21 mouse cellular contexts compared by ENCODE assay signal in the genomic region with DNA sequence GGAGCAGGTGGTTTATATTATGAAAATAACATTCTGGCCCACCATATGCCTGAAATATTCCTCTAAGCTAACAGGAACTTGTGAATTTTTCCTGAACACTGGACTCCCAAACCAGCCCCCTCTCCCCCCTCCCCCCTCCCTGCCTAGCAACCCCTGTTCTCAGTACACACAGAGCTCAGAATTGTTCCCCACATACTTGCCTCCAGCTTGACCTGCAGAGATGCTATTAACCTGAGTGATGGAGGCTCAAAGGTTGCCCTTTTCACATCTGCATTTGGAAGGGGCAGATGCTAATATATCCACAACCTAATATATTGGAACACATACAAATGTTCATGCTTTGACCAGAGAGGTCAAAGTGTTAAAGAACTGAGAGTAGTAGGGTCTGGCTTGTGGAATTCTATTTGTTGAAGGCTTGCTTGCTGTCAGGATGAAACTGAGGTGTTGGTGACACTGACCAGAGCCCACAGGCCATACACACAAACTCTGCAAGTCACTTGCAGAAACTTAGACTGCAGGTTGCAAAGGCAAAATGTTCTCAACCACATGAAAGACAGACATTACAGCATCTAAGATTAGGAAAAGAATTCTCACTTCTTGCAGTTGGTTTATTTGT. TPM values are rescaled to one million over a fixed set of nuclear protein-coding genes. Genes with fewer than 3 reads are reported as not detected.
DNase-seq lines count a peak whose midpoint lies in the region; ATAC-seq and TF ChIP-seq lines count a peak whose summit lies in the region.
"Had no signal": no experiment of that assay in that cellular context is flagged by ENCODE, and none has a peak within 500 bp of the region (broad histone marks: within the 10 kb centered on the region; RNA-seq: fewer than 3 reads in every experiment).

No protein-coding gene starts in this region.

- no peaks in the 10 kb centered on the region for H3K9me3 ChIP-seq in heart, embryonic 10.5 days
- H3K9me3 ChIP-seq in midbrain, embryonic 11.5 days (ENCODE audit: control insufficient read depth, low read length) = no peaks in the 10 kb centered on the region
- H3K9me3 ChIP-seq in midbrain, embryonic 15.5 days = no peaks in the 10 kb centered on the region
- no peaks in the 10 kb centered on the region for H3K9me3 ChIP-seq in limb, embryonic 11.5 days (ENCODE audit: control insufficient read depth, low read length)
- no peaks in the 10 kb centered on the region for H3K9me3 ChIP-seq in lung, postnatal 0 days (ENCODE audit: low read length)
- H3K9me3 ChIP-seq: embryonic facial prominence, embryonic 15.5 days; G1E had no signal

- H3K4me3 ChIP-seq in heart, embryonic 10.5 days = no peak overlapping the region
- no peak overlapping the region for H3K4me3 ChIP-seq in midbrain, embryonic 11.5 days (ENCODE audit: low read depth, low read length)
- H3K4me3 ChIP-seq in midbrain, embryonic 15.5 days = no peak overlapping the region
- no peak overlapping the region for H3K4me3 ChIP-seq in limb, embryonic 11.5 days (ENCODE audit: low read depth, low read length)
- H3K4me3 ChIP-seq in lung, postnatal 0 days (ENCODE audit: low read depth, low read length) = no peak overlapping the region
- H3K4me3 ChIP-seq: embryonic facial prominence, embryonic 15.5 days; gastrocnemius, adult 2 months had no signal

- no peak for ATAC-seq in midbrain, embryonic 11.5 days (ENCODE audit: low FRiP score)
- ATAC-seq in midbrain, embryonic 15.5 days (replicated peaks) = no peak
- peak; percentile 95 for ATAC-seq in limb, embryonic 11.5 days (ENCODE audit: insufficient number of reproducible peaks, low FRiP score, low TSS enrichment, low read depth)
- ATAC-seq in lung, postnatal 0 days = no peak
- ATAC-seq: activated CD4-positive, CD25-positive, alpha-beta regulatory T cell, adult 4 months had no signal

- no peaks in the 10 kb centered on the region for H3K27me3 ChIP-seq in heart, embryonic 10.5 days (ENCODE audit: insufficient read depth, poor library complexity, severe bottlenecking)
- H3K27me3 ChIP-seq in midbrain, embryonic 11.5 days (ENCODE audit: control insufficient read depth, insufficient read depth, low read length) = no peaks in the 10 kb centered on the region
- H3K27me3 ChIP-seq in midbrain, embryonic 15.5 days (replicated peaks) = no peaks in the 10 kb centered on the region
- no peaks in the 10 kb centered on the region for H3K27me3 ChIP-seq in limb, embryonic 11.5 days (ENCODE audit: control insufficient read depth, insufficient read depth, low read length)
- H3K27me3 ChIP-seq in lung, postnatal 0 days (replicated peaks; ENCODE audit: insufficient read depth, low read length) = no peaks in the 10 kb centered on the region
- H3K27me3 ChIP-seq: embryonic facial prominence, embryonic 15.5 days had no signal

- no peak for TF ChIP-seq CTCF in lung, postnatal 0 days (IDR thresholded peaks at IDR 0.05)

- H3K4me2 ChIP-seq in midbrain, embryonic 11.5 days = no peak overlapping the region
- H3K4me2 ChIP-seq in midbrain, embryonic 15.5 days = no peak overlapping the region
- no peak overlapping the region for H3K4me2 ChIP-seq in limb, embryonic 11.5 days (ENCODE audit: low read depth, severe bottlenecking)
- H3K4me2 ChIP-seq in lung, postnatal 0 days (replicated peaks; ENCODE audit: low read depth, low read length) = no peak overlapping the region
- H3K4me2 ChIP-seq: embryonic facial prominence, embryonic 15.5 days had no signal

- peak overlapping the region; percentile 77 for H3K27ac ChIP-seq in heart, embryonic 10.5 days
- H3K27ac ChIP-seq in midbrain, embryonic 11.5 days (ENCODE audit: low read depth, low read length) = no peak overlapping the region
- no peak overlapping the region for H3K27ac ChIP-seq in midbrain, embryonic 15.5 days
- H3K27ac ChIP-seq in limb, embryonic 11.5 days (replicated peaks; ENCODE audit: low read depth, low read length) = peak overlapping the region; percentile 58
- no peak overlapping the region for H3K27ac ChIP-seq in lung, postnatal 0 days (ENCODE audit: low read length)
- H3K27ac ChIP-seq: embryonic facial prominence, embryonic 15.5 days; gastrocnemius, adult 2 months; kidney, postnatal 0 days had no signal

- H3K36me3 ChIP-seq in heart, embryonic 10.5 days = no peaks in the 10 kb centered on the region
- H3K36me3 ChIP-seq in midbrain, embryonic 11.5 days (ENCODE audit: control insufficient read depth, insufficient read depth, low read length) = no peaks in the 10 kb centered on the region
- no peaks in the 10 kb centered on the region for H3K36me3 ChIP-seq in midbrain, embryonic 15.5 days (replicated peaks)
- no peaks in the 10 kb centered on the region for H3K36me3 ChIP-seq in limb, embryonic 11.5 days (ENCODE audit: control insufficient read depth, insufficient read depth, low read length)
- H3K36me3 ChIP-seq in lung, postnatal 0 days (ENCODE audit: insufficient read depth, low read length) = no peaks in the 10 kb centered on the region
- H3K36me3 ChIP-seq: embryonic facial prominence, embryonic 15.5 days; G1E had no signal

- peaks cover 12% of the 10 kb centered on the region; the same call in 1 of the 2 replicates for H3K4me1 ChIP-seq in heart, embryonic 10.5 days
- H3K4me1 ChIP-seq in midbrain, embryonic 11.5 days (ENCODE audit: control insufficient read depth, insufficient read depth, low read length) = peaks cover 8% of the 10 kb centered on the region
- H3K4me1 ChIP-seq in midbrain, embryonic 15.5 days = 0 out of 2 replicates have a peak, but pooled peaks cover 8% of the 10 kb centered on the region
- peaks cover 21% of the 10 kb centered on the region for H3K4me1 ChIP-seq in limb, embryonic 11.5 days (ENCODE audit: control insufficient read depth, insufficient read depth, low read length)
- H3K4me1 ChIP-seq in lung, postnatal 0 days (ENCODE audit: insufficient read depth, low read depth, low read length) = no peaks in the 10 kb centered on the region

- no peak for TF ChIP-seq EP300 in lung, postnatal 0 days (IDR thresholded peaks at IDR 0.05)

- H3K9ac ChIP-seq in midbrain, embryonic 11.5 days (ENCODE audit: low read length) = no peak overlapping the region
- no peak overlapping the region for H3K9ac ChIP-seq in midbrain, embryonic 15.5 days
- H3K9ac ChIP-seq in limb, embryonic 11.5 days (ENCODE audit: low read length) = no peak overlapping the region
- no peak overlapping the region for H3K9ac ChIP-seq in lung, postnatal 0 days (replicated peaks; ENCODE audit: low read depth)
- H3K9ac ChIP-seq: embryonic facial prominence, embryonic 15.5 days had no signal

- DNase-seq in heart, embryonic 10.5 days (ENCODE audit: low spot score) = peak; percentile 82
- no peak for DNase-seq in heart, adult 11 months
- DNase-seq in midbrain, embryonic 11.5 days (ENCODE audit: low spot score, missing footprints) = peak; percentile 80
- peak; percentile 87 for DNase-seq in limb, embryonic 11.5 days (ENCODE audit: low spot score)
- DNase-seq in spleen, postnatal 4 days (ENCODE audit: low spot score in 2 of 2) = no peak
- DNase-seq in right cerebral cortex, postnatal 4 days = no peak
- no peak for DNase-seq in lung, postnatal 0 days (ENCODE audit: low spot score)
- DNase-seq: adrenal gland, postnatal 25 days; cerebellum, adult 11-12 months; cerebellum, postnatal 25 days; gastrocnemius, adult 2 months; kidney, adult 18-20 months; liver; lung, postnatal 14 days; thymus, postnatal 14 days had no signal

RNA-seq across cellular contexts. Expression of a gene that starts 36.2 kb away (rescaled TPM):
- polyA plus RNA-seq in heart, embryonic 10.5 days (2016; fragmentation: Nextera tagmentation; extraction: Ambion mirVana) = 9.7 and 31.2 TPM in 2 replicates
- polyA plus RNA-seq in midbrain, embryonic 11.5 days (2014; fragmentation: Nextera tagmentation; extraction: Ambion mirVana) = 46.9 and 54.6 TPM in 2 replicates
- 10.0 and 11.4 TPM in 2 replicates for polyA plus RNA-seq in midbrain, embryonic 15.5 days (2015; fragmentation: Nextera tagmentation; extraction: Ambion mirVana)
- 98.9 and 104 TPM in 2 replicates for polyA plus RNA-seq in limb, embryonic 11.5 days (2014; fragmentation: Nextera tagmentation; extraction: Ambion mirVana)
- polyA plus RNA-seq in lung, postnatal 0 days (2015; fragmentation: Nextera tagmentation; extraction: Ambion mirVana) = 1.2 and 1.6 TPM in 2 replicates
- polyA plus RNA-seq: activated CD4-positive, CD25-positive, alpha-beta regulatory T cell, adult 4 months; G1E; small intestine, adult 2 months had no signal

Comparison
In these comparisons a context has a peak if more than half of its experiments do, and no peak if none do; other contexts are left out.
1. DNase-seq: peak in heart, embryonic 10.5 days (single experiment), midbrain, embryonic 11.5 days (single experiment) and limb, embryonic 11.5 days (single experiment); none in heart, adult 11 months (single experiment), spleen, postnatal 4 days (0 of 2), right cerebral cortex, postnatal 4 days (single experiment) and lung, postnatal 0 days (single experiment).
2. H3K27ac ChIP-seq: peak in heart, embryonic 10.5 days (single experiment) and limb, embryonic 11.5 days (single experiment); none in midbrain, embryonic 11.5 days (single experiment), midbrain, embryonic 15.5 days (single experiment) and lung, postnatal 0 days (single experiment).